Mouse (Mus musculus): Measurements from ENCODE around the gene Lonp1. TPM values are rescaled to one million over a fixed set of nuclear protein-coding genes. Genes with fewer than 3 reads are reported as not detected.

The Lonp1 gene
- polyA plus RNA-seq, 1 experiment: 29.5 TPM

DNA sequence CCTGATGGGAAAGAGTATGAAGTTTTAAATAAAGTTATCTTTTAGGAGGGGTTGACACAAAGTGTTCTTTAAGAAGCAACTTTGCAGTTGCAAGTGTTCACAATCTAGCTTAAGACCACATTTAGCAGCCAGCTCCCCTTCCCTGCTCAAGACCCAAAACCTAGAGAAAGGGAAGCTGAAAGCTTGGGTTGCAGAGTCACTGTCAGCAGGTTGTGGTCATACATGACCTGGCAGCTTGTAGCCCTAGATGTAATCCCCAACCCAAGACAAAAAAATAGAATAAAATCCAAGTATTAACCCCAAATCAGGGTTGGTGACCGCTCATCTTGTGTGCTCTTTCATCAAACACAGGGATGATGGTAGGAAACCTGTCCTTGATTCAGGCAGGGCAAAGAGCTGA lies 43.6 kb downstream of the Lonp1 start:
- Histone ChIP-seq H3K4me1 (ENCODE audit: control insufficient read depth, insufficient read depth, low read length) (peaks cover 5% of the 10 kb centered on the region; the same call in 1 of the 2 replicates), H3K27ac (ENCODE audit: control insufficient read depth, insufficient read depth, low read depth, low read length, poor library complexity) (peak overlapping the region; percentile 98), H3K4me3 (replicated peaks; ENCODE audit: control insufficient read depth, low read depth, low read length) (peak overlapping the region; percentile 92)
- WGBS: 59% methylated on average over 1 of the region's 1 CpGs
- no peak for TF ChIP-seq CTCF (IDR thresholded peaks at IDR 0.05; ENCODE audit: control insufficient read depth, insufficient read depth, low read length)

GRCm38 (mm10) chr17:56572939-56573338 lies 53.7 kb downstream of the Lonp1 start:
- Histone ChIP-seq H3K27ac (ENCODE audit: control insufficient read depth, insufficient read depth, low read depth, low read length, poor library complexity) (no peak overlapping the region), H3K4me1 (ENCODE audit: control insufficient read depth, insufficient read depth, low read length) (no peaks in the 10 kb centered on the region), H3K4me3 (replicated peaks; ENCODE audit: control insufficient read depth, low read depth, low read length) (no peak overlapping the region)
- 96% methylated on average over 3 of the region's 3 CpGs for WGBS
- no peak for TF ChIP-seq CTCF (IDR thresholded peaks at IDR 0.05; ENCODE audit: control insufficient read depth, insufficient read depth, low read length)
- no peak for TF ChIP-seq POLR2A (IDR thresholded peaks at IDR 0.05; ENCODE audit: borderline replicate concordance, control insufficient read depth, low read depth, low read length)

GRCm38 (mm10) chr17:56572154-56572553 lies 54.5 kb downstream of the Lonp1 start:
- WGBS: 88% methylated on average over 1 of the region's 1 CpGs
- Histone ChIP-seq H3K4me3 (replicated peaks; ENCODE audit: control insufficient read depth, low read depth, low read length) (no peak overlapping the region), H3K27ac (ENCODE audit: control insufficient read depth, insufficient read depth, low read depth, low read length, poor library complexity) (no peak overlapping the region), H3K4me1 (ENCODE audit: control insufficient read depth, insufficient read depth, low read length) (no peaks in the 10 kb centered on the region)
- TF ChIP-seq CTCF (IDR thresholded peaks at IDR 0.05; ENCODE audit: control insufficient read depth, insufficient read depth, low read length): no peak
- no peak for TF ChIP-seq POLR2A (IDR thresholded peaks at IDR 0.05; ENCODE audit: borderline replicate concordance, control insufficient read depth, low read depth, low read length)

GRCm38 (mm10) chr17:56570287-56570686 lies 56.4 kb downstream of the Lonp1 start:
- 95% methylated on average over 4 of the region's 4 CpGs for WGBS
- Histone ChIP-seq H3K27ac (ENCODE audit: control insufficient read depth, insufficient read depth, low read depth, low read length, poor library complexity) (no peak overlapping the region), H3K4me1 (ENCODE audit: control insufficient read depth, insufficient read depth, low read length) (no peaks in the 10 kb centered on the region), H3K4me3 (replicated peaks; ENCODE audit: control insufficient read depth, low read depth, low read length) (no peak overlapping the region)
- no peak for TF ChIP-seq CTCF (IDR thresholded peaks at IDR 0.05; ENCODE audit: control insufficient read depth, insufficient read depth, low read length)
- TF ChIP-seq POLR2A (IDR thresholded peaks at IDR 0.05; ENCODE audit: borderline replicate concordance, control insufficient read depth, low read depth, low read length): no peak

- Histone ChIP-seq H3K27ac (ENCODE audit: control insufficient read depth, insufficient read depth, low read depth, low read length, poor library complexity) (no peak overlapping the region), H3K4me3 (replicated peaks; ENCODE audit: control insufficient read depth, low read depth, low read length) (no peak overlapping the region), H3K4me1 (ENCODE audit: control insufficient read depth, insufficient read depth, low read length) (no peaks in the 10 kb centered on the region)
- 95% methylated on average over 4 of the region's 4 CpGs for WGBS
- TF ChIP-seq CTCF (IDR thresholded peaks at IDR 0.05; ENCODE audit: control insufficient read depth, insufficient read depth, low read length) (no peak), POLR2A (IDR thresholded peaks at IDR 0.05; ENCODE audit: borderline replicate concordance, control insufficient read depth, low read depth, low read length) (no peak)
Observed at GRCm38 (mm10) chr17:56567370-56567769, 59.3 kb downstream of the Lonp1 start.

DNA sequence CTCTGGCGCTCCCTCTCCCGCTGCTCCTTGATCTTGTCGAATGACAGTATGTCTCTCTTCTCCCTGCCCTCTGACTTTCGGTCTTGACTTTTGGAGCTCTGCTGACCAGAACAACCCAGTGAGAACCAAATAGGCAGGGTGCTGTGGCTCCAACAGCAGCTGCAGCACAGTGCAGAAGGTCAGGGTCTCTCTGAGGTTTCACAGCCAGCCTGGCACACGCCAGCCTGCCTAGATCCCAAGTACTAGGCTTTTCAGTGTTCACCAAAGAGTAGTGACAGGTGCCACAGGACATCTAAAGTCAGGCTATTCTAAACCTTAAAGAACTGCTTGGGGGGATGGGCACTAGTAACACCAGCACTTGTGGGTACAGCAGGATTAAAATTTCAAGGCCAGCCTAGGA lies 59.8 kb downstream of the Lonp1 start:
- 95% methylated on average over 5 of the region's 5 CpGs for WGBS
- no peak for TF ChIP-seq POLR2A (IDR thresholded peaks at IDR 0.05; ENCODE audit: borderline replicate concordance, control insufficient read depth, low read depth, low read length)
- no peak for TF ChIP-seq CTCF (IDR thresholded peaks at IDR 0.05; ENCODE audit: control insufficient read depth, insufficient read depth, low read length)
- H3K4me1 ChIP-seq (ENCODE audit: control insufficient read depth, insufficient read depth, low read length): no peaks in the 10 kb centered on the region
- H3K4me3 ChIP-seq (replicated peaks; ENCODE audit: control insufficient read depth, low read depth, low read length): no peak overlapping the region
- no peak overlapping the region for H3K27ac ChIP-seq (ENCODE audit: control insufficient read depth, insufficient read depth, low read depth, low read length, poor library complexity)

DNA sequence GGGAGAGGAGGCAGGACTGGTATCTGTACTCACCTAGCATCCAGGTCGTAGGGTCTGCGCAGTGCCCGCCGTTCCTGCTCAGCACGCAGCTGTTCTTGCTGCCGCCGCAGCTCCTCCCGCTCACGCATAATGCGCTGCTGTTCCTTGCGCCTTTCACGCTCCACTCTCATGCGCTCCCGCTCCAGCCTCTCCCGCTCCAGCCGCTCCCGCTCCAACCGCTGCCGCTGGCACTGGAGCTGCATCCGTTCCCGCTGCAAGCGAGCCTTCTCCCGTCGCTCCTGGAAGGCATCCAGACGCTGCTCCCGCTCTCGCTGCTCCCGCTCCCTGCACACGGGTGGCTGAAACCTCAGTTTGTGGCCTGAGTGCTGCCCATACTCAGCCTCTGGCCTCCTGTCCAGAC lies 60.4 kb downstream of the Lonp1 start:
- no peak overlapping the region for H3K4me3 ChIP-seq (replicated peaks; ENCODE audit: control insufficient read depth, low read depth, low read length)
- no peaks in the 10 kb centered on the region for H3K4me1 ChIP-seq (ENCODE audit: control insufficient read depth, insufficient read depth, low read length)
- WGBS: 93% methylated on average over 29 of the region's 29 CpGs
- no peak overlapping the region for H3K27ac ChIP-seq (ENCODE audit: control insufficient read depth, insufficient read depth, low read depth, low read length, poor library complexity)
- no peak for TF ChIP-seq CTCF (IDR thresholded peaks at IDR 0.05; ENCODE audit: control insufficient read depth, insufficient read depth, low read length)
- TF ChIP-seq POLR2A (IDR thresholded peaks at IDR 0.05; ENCODE audit: borderline replicate concordance, control insufficient read depth, low read depth, low read length): no peak

Other genes with a start within 250 kb of the Lonp1 start
- gene Ptprs, start 150.4 kb downstream of the Lonp1 start, polyA plus RNA-seq (2011; ENCODE audit: insufficient read depth, insufficient read length, low replicate concordance, missing spikeins): 23.2 and 54.0 TPM in 2 replicates
- not detected in 2 replicates for gene Znrf4, start 114.5 kb downstream of the Lonp1 start, polyA plus RNA-seq (2011; ENCODE audit: insufficient read depth, insufficient read length, low replicate concordance, missing spikeins)
- gene Gm20219, start 72.5 kb downstream of the Lonp1 start, polyA plus RNA-seq (2011; ENCODE audit: insufficient read depth, insufficient read length, low replicate concordance, missing spikeins): 2.6 and 4.0 TPM in 2 replicates
- 251 and 400 TPM in 2 replicates for gene Safb2, start 42.3 kb downstream of the Lonp1 start, polyA plus RNA-seq (2011; ENCODE audit: insufficient read depth, insufficient read length, low replicate concordance, missing spikeins)
- 94.9 and 178 TPM in 2 replicates for gene Safb, start 42.1 kb downstream of the Lonp1 start, polyA plus RNA-seq (2011; ENCODE audit: insufficient read depth, insufficient read length, low replicate concordance, missing spikeins)
- 44.0 and 94.1 TPM in 2 replicates for gene 2410015M20Rik, start 17.1 kb downstream of the Lonp1 start, polyA plus RNA-seq (2011; ENCODE audit: insufficient read depth, insufficient read length, low replicate concordance, missing spikeins)
- 407 and 414 TPM in 2 replicates for gene Rpl36, start 13.5 kb downstream of the Lonp1 start, polyA plus RNA-seq (2011; ENCODE audit: insufficient read depth, insufficient read length, low replicate concordance, missing spikeins)
- not detected in 2 replicates for gene Catsperd, start 1.3 kb upstream of the Lonp1 start, polyA plus RNA-seq (2011; ENCODE audit: insufficient read depth, insufficient read length, low replicate concordance, missing spikeins)
- gene Ranbp3, start 46.4 kb upstream of the Lonp1 start, polyA plus RNA-seq (2011; ENCODE audit: insufficient read depth, insufficient read length, low replicate concordance, missing spikeins): 36.4 and 52.9 TPM in 2 replicates
- 136 and 211 TPM in 2 replicates for gene Ndufa11, start 90.9 kb upstream of the Lonp1 start, polyA plus RNA-seq (2011; ENCODE audit: insufficient read depth, insufficient read length, low replicate concordance, missing spikeins)
- gene Vmac, start 91.1 kb upstream of the Lonp1 start, polyA plus RNA-seq (2011; ENCODE audit: insufficient read depth, insufficient read length, low replicate concordance, missing spikeins): 3.1 and 5.8 TPM in 2 replicates
- gene Nrtn, start 130.6 kb upstream of the Lonp1 start, polyA plus RNA-seq (2011; ENCODE audit: insufficient read depth, insufficient read length, low replicate concordance, missing spikeins): not detected in 2 replicates
- gene Dus3l, start 137.9 kb upstream of the Lonp1 start, polyA plus RNA-seq (2011; ENCODE audit: insufficient read depth, insufficient read length, low replicate concordance, missing spikeins): 15.8 and 51.0 TPM in 2 replicates
- 1.7 and 1.9 TPM in 2 replicates for gene Prr22, start 143.4 kb upstream of the Lonp1 start, polyA plus RNA-seq (2011; ENCODE audit: insufficient read depth, insufficient read length, low replicate concordance, missing spikeins)
- gene Rfx2, start 204.1 kb upstream of the Lonp1 start, polyA plus RNA-seq (2011; ENCODE audit: insufficient read depth, insufficient read length, low replicate concordance, missing spikeins): 16.2 and 18.2 TPM in 2 replicates
- not detected in 2 replicates for gene Acsbg2, start 247.6 kb upstream of the Lonp1 start, polyA plus RNA-seq (2011; ENCODE audit: insufficient read depth, insufficient read length, low replicate concordance, missing spikeins)
- 0.92 TPM in 1 of 2 replicates, not detected in the other for gene 1700061G19Rik, start 248.6 kb upstream of the Lonp1 start, polyA plus RNA-seq (2011; ENCODE audit: insufficient read depth, insufficient read length, low replicate concordance, missing spikeins)

Measured in bone marrow, adult 2 months (tissue).